In genomic region chr4:13958438-13958837, GRCm38 (mm10) we compare ENCODE assay signal across 20 mouse cellular contexts.
DNase-seq lines count a peak whose midpoint lies in the region; ATAC-seq lines count a peak whose summit lies in the region.
"Had no signal": no experiment of that assay in that cellular context is flagged by ENCODE, and none has a peak within 500 bp of the region (broad histone marks: within the 10 kb centered on the region; RNA-seq: fewer than 3 reads in every experiment).

No protein-coding gene starts in this region.

- DNase-seq in hindbrain, embryonic 10.5 days (ENCODE audit: low spot score): no peak
- no peak for DNase-seq in hindbrain, embryonic 11.5 days (ENCODE audit: low spot score)
- DNase-seq in cerebellum, adult 8-10 months: peak; percentile 11
- no peak for DNase-seq in embryonic facial prominence, embryonic 10.5 days (ENCODE audit: low spot score)
- no peak for DNase-seq in layer of hippocampus, adult 8-10 months (ENCODE audit: low spot score in 2 of 2)
- DNase-seq in heart, adult 8-10 months (ENCODE audit: low spot score): no peak
- DNase-seq: adrenal gland, adult 2 months; B cell, adult 2 months; lung, adult 2 months; lung, postnatal 10 days; spleen, adult 18-20 months; thymus, postnatal 36 days had no signal

- no peak overlapping the region for H3K9ac ChIP-seq in hindbrain, embryonic 11.5 days (ENCODE audit: low read depth, low read length)
- H3K9ac ChIP-seq in hindbrain, embryonic 16.5 days (ENCODE audit: low read depth, low read length): no peak overlapping the region
- H3K9ac ChIP-seq: embryonic facial prominence, embryonic 12.5 days; forebrain, postnatal 0 days; heart, embryonic 15.5 days; liver, embryonic 14.5 days had no signal

- peaks cover 6% of the 10 kb centered on the region for H3K4me1 ChIP-seq in hindbrain, embryonic 10.5 days (replicated peaks)
- H3K4me1 ChIP-seq in hindbrain, embryonic 11.5 days (replicated peaks; ENCODE audit: control insufficient read depth, insufficient read depth, low read length): no peaks in the 10 kb centered on the region
- peaks cover 10% of the 10 kb centered on the region for H3K4me1 ChIP-seq in embryonic facial prominence, embryonic 10.5 days
- peaks cover 2% of the 10 kb centered on the region; the same call in 1 of the 2 replicates for H3K4me1 ChIP-seq in hindbrain, embryonic 16.5 days (ENCODE audit: control insufficient read depth, insufficient read depth, low read depth, low read length)
- H3K4me1 ChIP-seq: heart, embryonic 15.5 days had no signal

- no peaks in the 10 kb centered on the region for H3K9me3 ChIP-seq in hindbrain, embryonic 10.5 days
- H3K9me3 ChIP-seq in hindbrain, embryonic 11.5 days (ENCODE audit: control insufficient read depth, low read length): no peaks in the 10 kb centered on the region
- no peaks in the 10 kb centered on the region for H3K9me3 ChIP-seq in embryonic facial prominence, embryonic 10.5 days
- H3K9me3 ChIP-seq in hindbrain, embryonic 16.5 days (ENCODE audit: control insufficient read depth, low read length): no peaks in the 10 kb centered on the region
- H3K9me3 ChIP-seq: embryonic facial prominence, embryonic 12.5 days; forebrain, embryonic 10.5 days; heart, embryonic 10.5 days; heart, embryonic 15.5 days had no signal

- H3K27me3 ChIP-seq in hindbrain, embryonic 10.5 days (ENCODE audit: insufficient read depth, poor library complexity, severe bottlenecking): no peaks in the 10 kb centered on the region
- H3K27me3 ChIP-seq in hindbrain, embryonic 11.5 days (ENCODE audit: control insufficient read depth, insufficient read depth, low read length): no peaks in the 10 kb centered on the region
- no peaks in the 10 kb centered on the region for H3K27me3 ChIP-seq in embryonic facial prominence, embryonic 10.5 days (replicated peaks; ENCODE audit: low read depth, poor library complexity, severe bottlenecking)
- H3K27me3 ChIP-seq in hindbrain, embryonic 16.5 days (replicated peaks; ENCODE audit: control insufficient read depth, insufficient read depth, low read length): no peaks in the 10 kb centered on the region
- H3K27me3 ChIP-seq: embryonic facial prominence, embryonic 12.5 days; heart, embryonic 15.5 days had no signal

- 0 out of 2 replicates have a peak overlapping the region, but pooled peaks have one; percentile 57 for H3K27ac ChIP-seq in hindbrain, embryonic 10.5 days
- no peak overlapping the region for H3K27ac ChIP-seq in hindbrain, embryonic 11.5 days (ENCODE audit: low read depth, low read length)
- peak overlapping the region; percentile 66; the same call in 1 of the 2 replicates for H3K27ac ChIP-seq in embryonic facial prominence, embryonic 10.5 days (replicated peaks)
- no peak overlapping the region for H3K27ac ChIP-seq in hindbrain, embryonic 16.5 days (ENCODE audit: low read depth, low read length)
- H3K27ac ChIP-seq: embryonic facial prominence, embryonic 12.5 days; forebrain, embryonic 10.5 days; heart, embryonic 10.5 days; heart, embryonic 15.5 days; liver, embryonic 14.5 days; macrophage had no signal

- H3K4me2 ChIP-seq in hindbrain, embryonic 11.5 days (replicated peaks; ENCODE audit: low read depth, low read length): no peak overlapping the region
- no peak overlapping the region for H3K4me2 ChIP-seq in hindbrain, embryonic 16.5 days (ENCODE audit: low read length)
- H3K4me2 ChIP-seq: embryonic facial prominence, embryonic 12.5 days; heart, embryonic 15.5 days had no signal

- H3K4me3 ChIP-seq in hindbrain, embryonic 10.5 days: no peak overlapping the region
- no peak overlapping the region for H3K4me3 ChIP-seq in hindbrain, embryonic 11.5 days (ENCODE audit: low read depth, low read length)
- H3K4me3 ChIP-seq in embryonic facial prominence, embryonic 10.5 days: no peak overlapping the region
- H3K4me3 ChIP-seq in hindbrain, embryonic 16.5 days (ENCODE audit: low read length): no peak overlapping the region
- H3K4me3 ChIP-seq: embryonic facial prominence, embryonic 12.5 days; forebrain, embryonic 10.5 days; heart, embryonic 10.5 days; heart, embryonic 15.5 days had no signal

- no peaks in the 10 kb centered on the region for H3K36me3 ChIP-seq in hindbrain, embryonic 10.5 days
- no peaks in the 10 kb centered on the region for H3K36me3 ChIP-seq in hindbrain, embryonic 11.5 days (ENCODE audit: control insufficient read depth, insufficient read depth, low read length)
- H3K36me3 ChIP-seq in embryonic facial prominence, embryonic 10.5 days (replicated peaks): no peaks in the 10 kb centered on the region
- no peaks in the 10 kb centered on the region for H3K36me3 ChIP-seq in hindbrain, embryonic 16.5 days (ENCODE audit: control insufficient read depth, insufficient read depth, low read length)
- H3K36me3 ChIP-seq: embryonic facial prominence, embryonic 12.5 days; forebrain, embryonic 10.5 days; heart, embryonic 10.5 days; heart, embryonic 15.5 days had no signal

- 61% methylated on average over 5 of the region's 5 CpGs for WGBS in hindbrain, embryonic 10.5 days
- WGBS in hindbrain, embryonic 11.5 days: 49% methylated on average over 5 of the region's 5 CpGs
- WGBS in embryonic facial prominence, embryonic 10.5 days: 57% methylated on average over 5 of the region's 5 CpGs
- 50% methylated on average over 5 of the region's 5 CpGs for WGBS in hindbrain, embryonic 16.5 days

- ATAC-seq in hindbrain, embryonic 11.5 days (ENCODE audit: low FRiP score): no peak
- ATAC-seq in hindbrain, embryonic 16.5 days: peak; percentile 51; the same call in 1 of the 2 replicates
- ATAC-seq: forebrain, postnatal 0 days had no signal

Comparison
In these comparisons a context has a peak if more than half of its experiments do, and no peak if none do; other contexts are left out.
1. H3K27ac ChIP-seq: peak in hindbrain, embryonic 10.5 days (single experiment) and embryonic facial prominence, embryonic 10.5 days (single experiment); none in hindbrain, embryonic 11.5 days (single experiment) and hindbrain, embryonic 16.5 days (single experiment).